Mouse (Mus musculus): ENCODE measurements around the gene Lrrc2. TPM values are rescaled to one million over a fixed set of nuclear protein-coding genes. Genes with fewer than 3 reads are reported as not detected.

The Lrrc2 gene
- polyA plus RNA-seq, 1 experiment from 2014 or later, result 0.51 TPM

Small RNAs within 50 kb of the gene (microRNA-seq; reads per million reads assigned to microRNA genes)
- not detected for gene Gm24269

Other genes with a start within 250 kb of the Lrrc2 start
- gene Myl3, start 209.7 kb upstream of the Lrrc2 start, polyA plus RNA-seq (2014; fragmentation: Nextera tagmentation; extraction: Ambion mirVana), result 0.25 TPM in 1 of 2 replicates, not detected in the other
- gene Pth1r, start 204.4 kb upstream of the Lrrc2 start, polyA plus RNA-seq (2014; fragmentation: Nextera tagmentation; extraction: Ambion mirVana), result 5.8 and 9.3 TPM in 2 replicates
- gene Prss42, start 153.4 kb upstream of the Lrrc2 start, polyA plus RNA-seq (2014; fragmentation: Nextera tagmentation; extraction: Ambion mirVana), result not detected in 2 replicates
- gene Prss44, start 137.6 kb upstream of the Lrrc2 start, polyA plus RNA-seq (2014; fragmentation: Nextera tagmentation; extraction: Ambion mirVana), result not detected in 2 replicates
- not detected in 2 replicates for gene Prss43, start 124.9 kb upstream of the Lrrc2 start, polyA plus RNA-seq (2014; fragmentation: Nextera tagmentation; extraction: Ambion mirVana)
- gene Prss45, start 117.0 kb upstream of the Lrrc2 start, polyA plus RNA-seq (2014; fragmentation: Nextera tagmentation; extraction: Ambion mirVana), result not detected in 2 replicates
- gene Prss46, start 107.0 kb upstream of the Lrrc2 start, polyA plus RNA-seq (2014; fragmentation: Nextera tagmentation; extraction: Ambion mirVana), result not detected in 2 replicates
- gene Prss50, start 93.6 kb upstream of the Lrrc2 start, polyA plus RNA-seq (2014; fragmentation: Nextera tagmentation; extraction: Ambion mirVana), result 0.24 and 0.34 TPM in 2 replicates
- 0.50 and 0.72 TPM in 2 replicates for gene Als2cl, start 71.7 kb upstream of the Lrrc2 start, polyA plus RNA-seq (2014; fragmentation: Nextera tagmentation; extraction: Ambion mirVana)
- gene Tmie, start 71.4 kb upstream of the Lrrc2 start, polyA plus RNA-seq (2014; fragmentation: Nextera tagmentation; extraction: Ambion mirVana), result 0.75 and 1.5 TPM in 2 replicates
- not detected in 2 replicates for gene Fam240a, start 34.7 kb upstream of the Lrrc2 start, polyA plus RNA-seq (2014; fragmentation: Nextera tagmentation; extraction: Ambion mirVana)
- gene Tdgf1, start 5.4 kb upstream of the Lrrc2 start, polyA plus RNA-seq (2014; fragmentation: Nextera tagmentation; extraction: Ambion mirVana), result not detected in 2 replicates
- gene Rtp3, start 39.0 kb downstream of the Lrrc2 start, polyA plus RNA-seq (2014; fragmentation: Nextera tagmentation; extraction: Ambion mirVana), result not detected in 2 replicates
- gene Ltf, start 67.7 kb downstream of the Lrrc2 start, polyA plus RNA-seq (2014; fragmentation: Nextera tagmentation; extraction: Ambion mirVana), result 0.24 and 0.51 TPM in 2 replicates
- gene Ccrl2, start 106.0 kb downstream of the Lrrc2 start, polyA plus RNA-seq (2014; fragmentation: Nextera tagmentation; extraction: Ambion mirVana), result 1.2 and 1.9 TPM in 2 replicates
- 45.1 and 50.7 TPM in 2 replicates for gene Lrrfip2, start 166.0 kb downstream of the Lrrc2 start, polyA plus RNA-seq (2014; fragmentation: Nextera tagmentation; extraction: Ambion mirVana)

Measured in midbrain, embryonic 14.5 days (tissue).